Mouse (Mus musculus): ENCODE results near the gene Lrp1.

DNA sequence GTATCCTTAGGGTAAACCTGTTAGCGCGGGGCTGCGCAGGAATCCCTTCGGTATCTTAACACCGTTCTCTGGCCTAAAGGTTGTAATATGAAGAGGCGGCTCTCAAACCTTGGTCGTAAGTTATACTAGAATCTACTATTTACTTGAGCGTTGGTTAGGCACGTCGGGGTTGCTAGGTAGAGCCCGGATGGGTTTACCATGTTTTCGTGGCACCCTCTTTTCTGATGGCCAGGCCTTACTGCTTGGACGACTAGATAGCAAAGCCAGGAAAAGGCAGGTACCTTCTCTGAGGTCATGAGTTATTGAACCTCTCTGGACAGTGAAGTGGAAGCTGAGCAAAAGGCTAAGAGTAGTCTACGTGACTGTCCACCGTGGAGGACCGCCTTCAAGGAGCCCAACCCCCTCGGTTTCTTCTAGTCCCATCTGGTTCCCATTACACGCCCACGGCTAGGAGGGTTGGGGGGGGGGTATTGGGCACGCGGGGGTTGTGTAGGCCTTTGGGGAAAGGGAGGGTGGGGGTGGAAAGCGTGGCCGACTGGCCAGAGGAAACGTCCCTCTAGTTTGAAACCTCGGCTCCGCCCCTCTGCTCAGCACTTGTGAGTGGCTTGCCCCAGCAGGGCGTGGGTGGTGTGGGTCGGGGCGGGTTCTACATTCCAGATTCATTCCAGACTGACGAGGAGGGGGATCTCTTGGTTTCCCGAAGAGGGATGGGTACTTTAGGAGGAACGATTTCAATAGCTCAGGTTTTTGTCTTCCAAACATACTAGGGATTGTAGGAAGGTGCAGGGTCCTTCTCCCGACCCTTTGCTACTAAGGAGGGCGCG is 46.5 kb upstream of the Lrp1 start:
- TF ChIP-seq CTCF (conservative IDR thresholded peaks at IDR 0.05; ENCODE audit: low read length) (no peak), NANOG (IDR thresholded peaks at IDR 0.05; ENCODE audit: borderline replicate concordance, low read length) (no peak)

All from E14TG2a.4 (cell line).